Mouse (Mus musculus) kidney, postnatal 4 days (tissue): Measurements from ENCODE around the gene Fmnl2.
A peak's percentile ranks its signal among the peaks of the same experiment; 100 is the strongest.

ENCODE experiments used
- DNase-seq, 2 experiments: peaks; one replicate each; pipeline ENCODE4 v3.0.0; 2021; ENCODE audit warnings: mixed read lengths in 2 of 2

Gene Fmnl2

GRCm38 (mm10) chr2:52915536-52915935, 57.9 kb downstream of the Fmnl2 start:
- no peak for DNase-seq

GRCm38 (mm10) chr2:52918094-52918493, 60.4 kb downstream of the Fmnl2 start:
- DNase-seq = no peak

- DNase-seq = no peak
Measured at GRCm38 (mm10) chr2:52920701-52921435, 63.2 kb downstream of the Fmnl2 start.

GRCm38 (mm10) chr2:52925062-52925461, 67.4 kb downstream of the Fmnl2 start:
- no peak for DNase-seq

- DNase-seq = no peak
Measured at GRCm38 (mm10) chr2:52927381-52927780, 69.7 kb downstream of the Fmnl2 start.

- DNase-seq = peak; percentile 26 to 44
Measured at GRCm38 (mm10) chr2:52927858-52928301, 70.2 kb downstream of the Fmnl2 start.

GRCm38 (mm10) chr2:52928401-52928800, 70.7 kb downstream of the Fmnl2 start:
- no peak for DNase-seq

GRCm38 (mm10) chr2:52930106-52930868, 72.6 kb downstream of the Fmnl2 start:
- DNase-seq = peak; percentile 58 to 72

- no peak for DNase-seq
Measured at GRCm38 (mm10) chr2:52931315-52931714, 73.7 kb downstream of the Fmnl2 start.

GRCm38 (mm10) chr2:52935906-52936305, 78.2 kb downstream of the Fmnl2 start:
- DNase-seq = peak; percentile 35 to 52

GRCm38 (mm10) chr2:52938351-52939074, 80.9 kb downstream of the Fmnl2 start:
- no peak for DNase-seq

GRCm38 (mm10) chr2:52943644-52944423, 86.2 kb downstream of the Fmnl2 start:
- no peak for DNase-seq

- no peak for DNase-seq
Measured at GRCm38 (mm10) chr2:52944594-52944993, 86.9 kb downstream of the Fmnl2 start.

GRCm38 (mm10) chr2:52946074-52946473, 88.4 kb downstream of the Fmnl2 start:
- no peak for DNase-seq

- DNase-seq = no peak
Measured at GRCm38 (mm10) chr2:52946524-52947186, 89.0 kb downstream of the Fmnl2 start.

- DNase-seq = no peak
Measured at GRCm38 (mm10) chr2:52948406-52948805, 90.7 kb downstream of the Fmnl2 start.

GRCm38 (mm10) chr2:52949556-52949955, 91.9 kb downstream of the Fmnl2 start:
- DNase-seq = no peak

GRCm38 (mm10) chr2:52950226-52950625, 92.6 kb downstream of the Fmnl2 start:
- DNase-seq = peak in 1 of 2 experiments; percentile 28

GRCm38 (mm10) chr2:52952202-52952730, 94.6 kb downstream of the Fmnl2 start:
- no peak for DNase-seq

- DNase-seq = peak; percentile 61 to 76
Measured at GRCm38 (mm10) chr2:52955090-52955489, 97.4 kb downstream of the Fmnl2 start.

GRCm38 (mm10) chr2:52955831-52956230, 98.2 kb downstream of the Fmnl2 start:
- DNase-seq = no peak
